Mouse (Mus musculus) forebrain, embryonic 13.5 days (tissue): Measurements from ENCODE around the gene Tbc1d10b. TPM values are rescaled to one million over a fixed set of nuclear protein-coding genes. Genes with fewer than 3 reads are reported as not detected.
"Not testable (repeated sequence)": the region's sequence is repeated elsewhere in the genome, so short reads cannot be mapped to it uniquely, and the experiment has no call there.

ENCODE experiments used
- ATAC-seq: fragments of 200-750 bp; cut with Nextera tagmentation; 2 replicates; pipeline ENCODE4 v1.8.0; 2017
- H3K27ac ChIP-seq: fragments of 300-500 bp; sonication (generic); 2 replicates; pipeline ENCODE4 v1.5.1; 2015; ENCODE audit warnings: inconsistent platforms, mild to moderate bottlenecking, moderate library complexity
- H3K27me3 ChIP-seq: fragments of 300-500 bp; sonication (generic); 2 replicates; pipeline ENCODE4 v1.6.1; 2015; ENCODE audit warnings: mild to moderate bottlenecking, inconsistent platforms
- H3K36me3 ChIP-seq: fragments of 300-500 bp; sonication (generic); 2 replicates; pipeline ENCODE4 v1.6.1; 2015; ENCODE audit warnings: mild to moderate bottlenecking, inconsistent platforms; ENCODE audit not compliant: poor library complexity, severe bottlenecking
- H3K4me1 ChIP-seq: fragments of 300-500 bp; sonication (generic); 2 replicates; pipeline ENCODE4 v1.6.1; 2015; ENCODE audit warnings: inconsistent platforms
- H3K4me2 ChIP-seq: fragments of 300-500 bp; sonication (generic); 2 replicates; pipeline ENCODE4 v1.6.1; 2015; ENCODE audit warnings: inconsistent platforms, mild to moderate bottlenecking, moderate library complexity
- H3K4me3 ChIP-seq: fragments of 300-500 bp; sonication (generic); 2 replicates; pipeline ENCODE4 v1.5.1; 2015; ENCODE audit warnings: mild to moderate bottlenecking, inconsistent platforms
- H3K9ac ChIP-seq: fragments of 300-500 bp; sonication (generic); 2 replicates; pipeline ENCODE4 v1.6.1; 2015; ENCODE audit warnings: mild to moderate bottlenecking, inconsistent platforms
- H3K9me3 ChIP-seq: fragments of 300-500 bp; sonication (generic); replicated peaks from 2 replicates; pipeline ENCODE4 v1.6.1; 2016; ENCODE audit warnings: inconsistent platforms
- WGBS: fragments of 180-500 bp; shearing (Covaris S2); methylation state at CpG from one replicate; pipeline ENCODE4 v1.1.7; 2015; 5-methylcytosine and 5-hydroxymethylcytosine counted together
- polyA plus RNA-seq: library from polyadenylated mRNA; unstranded; fragments of >200 nt; fragmentation: Nextera tagmentation; extraction: Ambion mirVana; gene quantifications from 2 replicates; pipeline ENCODE4 v1.2.1, GENCODE M21; 2015

Gene Tbc1d10b
- polyA plus RNA-seq, 1 experiment from 2014 or later = 24.9 TPM

GRCm38 (mm10) chr7:127192989-127193388, 15.3 kb downstream of the Tbc1d10b start:
- peaks cover 57% of the 10 kb centered on the region for H3K36me3 ChIP-seq

GRCm38 (mm10) chr7:127190672-127191071, 17.6 kb downstream of the Tbc1d10b start:
- Histone ChIP-seq H3K27me3 (no peaks in the 10 kb centered on the region), H3K4me3 (no peak overlapping the region), H3K4me1 (peaks cover 18% of the 10 kb centered on the region), H3K27ac (no peak overlapping the region), H3K9me3 (no peaks in the 10 kb centered on the region), H3K9ac (no peak overlapping the region), H3K36me3 (peaks cover 42% of the 10 kb centered on the region), H3K4me2 (no peak overlapping the region)
- ATAC-seq = no peak
- 89% methylated on average over 6 of the region's 6 CpGs for WGBS

More at GRCm38 (mm10) chr7:127192989-127193388, 15.3 kb downstream of the Tbc1d10b start:
- Histone ChIP-seq H3K9me3 (no peaks in the 10 kb centered on the region), H3K4me3 (no peak overlapping the region), H3K9ac (no peak overlapping the region), H3K27ac (no peak overlapping the region), H3K4me2 (no peak overlapping the region), H3K27me3 (no peaks in the 10 kb centered on the region), H3K4me1 (peaks cover 29% of the 10 kb centered on the region)
- ATAC-seq = no peak
- WGBS = 93% methylated on average over 5 of the region's 5 CpGs

DNA sequence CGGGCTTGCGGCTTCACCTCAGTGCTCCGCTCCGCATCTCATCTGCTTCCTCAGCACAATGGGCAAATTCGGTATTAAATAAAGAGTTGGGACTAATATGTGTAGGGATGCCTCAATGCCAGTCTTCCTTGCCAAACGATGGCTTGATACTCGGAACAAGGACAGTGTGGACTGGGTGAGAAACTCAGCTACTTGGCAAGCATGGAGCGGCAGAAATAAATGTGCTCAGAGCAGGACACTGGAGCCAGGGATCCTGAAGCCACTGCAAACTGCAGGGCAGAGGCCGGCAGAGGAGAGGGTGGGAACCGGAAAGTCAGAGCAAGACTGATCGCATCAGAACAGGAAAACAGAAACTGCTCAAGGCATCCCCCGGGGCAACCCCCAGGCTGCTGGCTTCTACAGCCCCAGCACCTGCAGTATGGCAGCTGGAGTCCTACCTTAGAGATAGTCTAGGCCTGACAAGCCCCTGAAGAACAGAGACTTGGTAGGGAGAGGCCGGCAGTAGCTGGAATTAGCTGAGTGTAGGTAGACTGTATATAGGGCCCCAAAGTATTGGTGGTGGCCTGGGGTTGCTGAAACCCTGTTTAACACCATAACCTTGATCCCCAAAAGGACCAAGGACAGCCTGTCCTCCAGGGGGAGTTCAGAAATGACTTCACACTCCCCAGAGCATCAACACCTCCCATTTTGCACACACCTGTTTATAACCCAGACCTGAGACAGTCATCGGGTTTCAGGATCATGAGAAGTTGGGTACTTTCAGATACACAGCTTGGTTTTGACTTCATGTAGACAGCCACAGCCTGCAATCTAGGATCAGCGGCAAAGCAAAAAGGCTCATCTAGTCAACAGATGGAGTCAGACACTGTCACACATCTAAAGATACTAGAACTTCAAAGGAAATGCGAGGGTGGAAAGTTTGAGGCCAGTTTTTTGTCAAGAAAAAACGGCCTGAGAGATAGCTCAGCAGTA, 19.7 kb downstream of the Tbc1d10b start:
- WGBS = 88% methylated on average over 17 of the region's 17 CpGs
- ATAC-seq = no peak
- Histone ChIP-seq H3K27ac (no peak overlapping the region), H3K4me3 (no peak overlapping the region), H3K9me3 (no peaks in the 10 kb centered on the region), H3K9ac (no peak overlapping the region), H3K36me3 (peaks cover 31% of the 10 kb centered on the region), H3K4me1 (peaks cover 1% of the 10 kb centered on the region; the same call in 1 of the 2 replicates), H3K4me2 (no peak overlapping the region), H3K27me3 (no peaks in the 10 kb centered on the region)

DNA sequence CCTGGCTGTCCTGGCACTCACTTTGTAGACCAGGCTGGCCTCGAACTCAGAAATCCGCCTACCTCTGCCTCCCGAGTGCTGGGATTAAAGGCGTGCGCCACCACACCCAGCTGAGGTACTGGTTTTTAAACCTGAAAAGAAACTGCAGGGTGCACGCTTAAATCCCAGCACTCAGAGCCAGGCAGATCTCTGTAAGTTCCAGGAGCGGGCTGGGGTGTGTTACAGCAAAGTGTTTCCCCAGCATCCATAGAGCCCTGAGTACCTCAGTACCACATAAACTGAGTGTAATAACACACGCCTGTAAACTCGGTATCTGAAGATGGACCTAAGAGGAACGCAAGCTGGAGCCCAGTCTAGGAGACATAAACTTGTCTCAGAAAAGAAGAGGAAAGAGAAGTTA, 20.9 kb downstream of the Tbc1d10b start:
- H3K36me3 ChIP-seq = peaks cover 19% of the 10 kb centered on the region

GRCm38 (mm10) chr7:127185601-127186000, 22.7 kb downstream of the Tbc1d10b start:
- H3K9ac ChIP-seq = no peak overlapping the region
- no peak overlapping the region for H3K4me3 ChIP-seq
- H3K27me3 ChIP-seq = no peaks in the 10 kb centered on the region
- H3K4me1 ChIP-seq = no peaks in the 10 kb centered on the region
- H3K4me2 ChIP-seq = no peak overlapping the region
- H3K9me3 ChIP-seq = no peaks in the 10 kb centered on the region
- WGBS = 68% methylated on average over 3 of the region's 3 CpGs
- H3K27ac ChIP-seq = no peak overlapping the region
- ATAC-seq = no peak
- H3K36me3 ChIP-seq = peaks cover 1% of the 10 kb centered on the region; the same call in 1 of the 2 replicates

More for the DNA sequence above, 20.9 kb downstream of the Tbc1d10b start:
- Histone ChIP-seq H3K27ac (no peak overlapping the region), H3K4me1 (no peaks in the 10 kb centered on the region), H3K9me3 (no peaks in the 10 kb centered on the region), H3K4me3 (no peak overlapping the region), H3K27me3 (no peaks in the 10 kb centered on the region), H3K4me2 (no peak overlapping the region), H3K9ac (no peak overlapping the region)
- 71% methylated on average over 10 of the region's 10 CpGs for WGBS
- ATAC-seq = no peak

GRCm38 (mm10) chr7:127184720-127185119, 23.5 kb downstream of the Tbc1d10b start:
- H3K4me3 ChIP-seq = no peak overlapping the region
- no peak overlapping the region for H3K9ac ChIP-seq
- no peaks in the 10 kb centered on the region for H3K27me3 ChIP-seq
- ATAC-seq = no peak
- H3K4me2 ChIP-seq = no peak overlapping the region
- H3K36me3 ChIP-seq = no peaks in the 10 kb centered on the region
- no peak overlapping the region for H3K27ac ChIP-seq
- WGBS = 43% methylated on average over 1 of the region's 1 CpGs
- no peaks in the 10 kb centered on the region for H3K9me3 ChIP-seq
- no peaks in the 10 kb centered on the region for H3K4me1 ChIP-seq

DNA sequence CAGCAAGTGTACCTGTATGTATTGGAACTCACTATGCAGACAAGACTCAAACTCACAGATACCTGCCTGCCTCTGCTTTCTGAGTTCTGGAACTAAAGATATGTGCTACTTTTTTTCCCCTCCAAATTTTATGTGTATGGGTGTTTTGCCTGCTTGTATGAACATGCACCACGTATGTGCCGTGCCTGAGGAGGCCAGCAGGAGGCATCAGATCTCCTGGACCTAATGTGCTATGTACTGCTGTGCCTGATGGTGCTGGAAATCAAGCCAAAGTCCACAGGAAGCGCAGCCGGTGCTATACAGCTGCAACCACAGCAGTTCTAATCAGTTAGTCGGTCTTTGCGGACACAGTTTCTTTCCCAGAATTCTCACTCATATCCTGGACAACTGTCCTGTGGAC, 24.4 kb downstream of the Tbc1d10b start:
- Histone ChIP-seq H3K27me3 (no peaks in the 10 kb centered on the region), H3K36me3 (no peaks in the 10 kb centered on the region), H3K9ac (no peak overlapping the region), H3K4me2 (no peak overlapping the region), H3K27ac (no peak overlapping the region), H3K4me3 (no peak overlapping the region), H3K4me1 (no peaks in the 10 kb centered on the region), H3K9me3 (no peaks in the 10 kb centered on the region)
- ATAC-seq = no peak
- 74% methylated on average over 6 of the region's 6 CpGs for WGBS

DNA sequence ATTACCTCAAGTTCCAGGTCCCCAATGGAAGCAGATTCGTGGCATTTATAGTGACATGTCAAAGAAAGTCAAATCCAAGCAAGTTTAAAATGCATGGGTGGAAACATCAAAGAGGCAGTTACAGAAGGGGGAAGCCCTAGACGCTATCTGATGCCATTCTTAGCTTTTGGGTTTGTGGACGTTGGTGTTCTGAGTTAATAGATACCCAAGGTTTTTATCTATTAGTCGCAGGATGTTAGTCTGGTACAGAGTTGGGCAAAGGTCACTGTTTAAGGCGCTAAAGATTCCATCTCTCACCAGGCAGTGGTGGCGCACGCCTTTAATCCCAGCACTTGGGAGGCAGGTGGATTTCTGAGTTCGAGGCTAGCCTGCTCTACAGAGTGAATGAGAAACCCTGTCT, 24.9 kb downstream of the Tbc1d10b start:
- Histone ChIP-seq H3K27ac (no peak overlapping the region), H3K4me1 (no peaks in the 10 kb centered on the region), H3K36me3 (no peaks in the 10 kb centered on the region), H3K4me3 (no peak overlapping the region), H3K9ac (no peak overlapping the region), H3K9me3 (no peaks in the 10 kb centered on the region), H3K27me3 (no peaks in the 10 kb centered on the region), H3K4me2 (no peak overlapping the region)
- no peak for ATAC-seq
- 86% methylated on average over 8 of the region's 8 CpGs for WGBS

- H3K4me3 ChIP-seq, H3K9me3 ChIP-seq, H3K27me3 ChIP-seq, H3K36me3 ChIP-seq, H3K4me2 ChIP-seq, H3K9ac ChIP-seq, ATAC-seq, H3K27ac ChIP-seq, H3K4me1 ChIP-seq: not testable (repeated sequence)
- WGBS = 20% methylated on average over 3 of the region's 3 CpGs
Observed at GRCm38 (mm10) chr7:127181724-127182123, 26.5 kb downstream of the Tbc1d10b start.

DNA sequence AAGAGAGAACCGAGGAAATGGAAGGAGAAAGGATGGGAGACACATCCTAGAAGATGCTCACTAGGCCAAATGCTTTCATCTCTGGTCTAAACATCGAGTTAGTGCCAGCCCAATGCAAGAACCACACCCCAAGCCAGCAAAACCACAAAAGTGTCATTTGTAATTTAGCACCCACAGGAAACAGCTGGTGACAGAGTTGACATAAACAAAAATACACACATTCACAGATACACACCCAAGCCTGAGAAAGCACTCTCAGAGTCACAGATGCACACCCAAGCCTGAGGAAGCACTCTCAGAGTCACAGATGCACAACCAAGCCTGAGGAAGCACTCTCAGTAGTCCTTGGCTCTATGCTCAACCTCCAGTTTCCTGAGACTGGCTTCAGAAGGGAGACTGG, 27.5 kb downstream of the Tbc1d10b start:
- WGBS = 81% methylated on average over 2 of the region's 2 CpGs
- ATAC-seq = no peak
- H3K4me2 ChIP-seq = no peak overlapping the region
- H3K4me3 ChIP-seq = no peak overlapping the region
- H3K9me3 ChIP-seq = no peaks in the 10 kb centered on the region
- no peak overlapping the region for H3K9ac ChIP-seq
- no peak overlapping the region for H3K27ac ChIP-seq
- no peaks in the 10 kb centered on the region for H3K27me3 ChIP-seq
- H3K36me3 ChIP-seq = no peaks in the 10 kb centered on the region
- H3K4me1 ChIP-seq = no peaks in the 10 kb centered on the region

DNA sequence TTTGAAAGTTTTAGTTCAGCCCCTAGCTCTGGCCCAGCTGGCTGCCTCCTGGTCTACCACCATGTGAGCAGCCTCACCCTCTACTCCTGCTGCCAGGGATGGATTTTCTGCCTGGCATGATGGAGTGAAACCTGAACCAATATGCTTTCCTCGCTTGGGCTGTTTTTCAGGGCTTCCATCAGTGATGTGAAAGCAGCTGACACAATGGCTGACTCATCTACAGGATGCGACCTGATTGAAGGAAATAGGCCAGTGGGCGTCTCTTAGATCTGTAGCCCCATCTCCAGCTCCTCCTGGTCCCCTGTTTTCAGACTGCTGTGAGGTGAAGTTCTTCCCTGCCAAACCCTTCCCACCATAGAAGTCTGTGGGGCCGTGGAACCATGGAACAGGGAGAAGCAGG, 31.3 kb downstream of the Tbc1d10b start:
- ATAC-seq = no peak
- no peak overlapping the region for H3K4me3 ChIP-seq
- no peaks in the 10 kb centered on the region for H3K36me3 ChIP-seq
- no peaks in the 10 kb centered on the region for H3K4me1 ChIP-seq
- H3K9me3 ChIP-seq = no peaks in the 10 kb centered on the region
- no peaks in the 10 kb centered on the region for H3K27me3 ChIP-seq
- H3K27ac ChIP-seq = no peak overlapping the region
- H3K4me2 ChIP-seq = no peak overlapping the region
- WGBS = 76% methylated on average over 4 of the region's 4 CpGs
- no peak overlapping the region for H3K9ac ChIP-seq

DNA sequence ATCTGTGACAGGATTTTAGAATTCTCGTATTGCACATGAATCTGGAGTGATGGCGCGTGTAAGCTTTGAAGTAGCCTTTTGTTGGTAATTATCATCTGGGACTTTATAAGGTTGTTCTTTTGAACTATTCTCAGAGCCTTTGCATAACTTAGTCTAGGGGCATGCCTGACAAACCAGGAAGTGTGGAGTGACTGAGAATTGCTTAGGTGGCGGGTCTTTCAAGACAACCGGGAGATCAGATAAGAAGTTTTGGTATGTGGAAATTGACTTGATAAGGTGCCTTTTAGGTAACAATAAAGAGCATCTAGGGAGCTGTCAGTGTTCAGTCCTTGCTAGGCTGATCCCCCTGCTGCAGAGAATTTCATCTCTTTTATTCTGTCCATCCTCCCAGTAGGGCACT, 41.8 kb downstream of the Tbc1d10b start:
- no peak overlapping the region for H3K9ac ChIP-seq
- 85% methylated on average over 5 of the region's 5 CpGs for WGBS
- H3K27ac ChIP-seq = no peak overlapping the region
- no peaks in the 10 kb centered on the region for H3K36me3 ChIP-seq
- H3K4me3 ChIP-seq = no peak overlapping the region
- ATAC-seq = no peak
- no peaks in the 10 kb centered on the region for H3K27me3 ChIP-seq
- no peaks in the 10 kb centered on the region for H3K4me1 ChIP-seq
- H3K4me2 ChIP-seq = no peak overlapping the region
- H3K9me3 ChIP-seq = no peaks in the 10 kb centered on the region
